Mouse (Mus musculus) cerebellum, postnatal 14 days (tissue): Measurements from ENCODE around the gene Psmc3ip.

Source experiments
- DNase-seq, 2 experiments: peaks; one replicate each; pipeline ENCODE4 v3.0.0; 2021; ENCODE audit warnings: mixed read lengths in 2 of 2

Gene Psmc3ip

DNA sequence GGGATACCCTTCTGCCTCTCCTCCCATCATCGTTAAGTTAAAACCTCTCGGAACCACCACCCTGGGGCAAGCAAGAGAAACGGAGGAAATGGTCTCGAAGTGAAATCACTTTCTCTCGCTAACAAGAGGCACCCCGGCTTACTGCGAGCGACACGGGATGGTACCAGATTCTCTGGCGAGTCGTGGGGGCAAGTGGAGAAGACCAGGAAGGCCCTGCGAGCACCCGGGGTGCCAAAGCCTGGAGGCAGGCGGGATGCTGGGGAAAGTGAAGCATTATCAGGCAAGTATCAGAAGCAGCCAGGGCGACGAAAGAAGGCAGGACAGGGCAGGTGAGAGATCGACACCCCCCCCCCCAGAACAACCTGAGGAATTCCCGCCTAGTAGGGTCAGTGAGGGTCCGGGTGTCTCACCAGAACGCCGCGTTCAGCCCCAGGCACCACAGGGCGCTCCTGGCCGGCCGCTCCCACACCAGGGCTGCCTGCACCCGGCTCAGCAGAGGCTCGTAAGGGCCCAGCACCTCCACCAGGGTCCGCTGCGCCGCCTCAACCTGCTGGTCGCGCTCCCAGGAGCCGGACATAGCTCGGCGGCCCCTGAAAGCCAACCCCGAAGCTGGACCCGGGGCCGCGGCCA lies 24.0 kb upstream of the Psmc3ip start:
- no peak for DNase-seq

- no peak for DNase-seq
Measured at GRCm38 (mm10) chr11:101118105-101118504, 22.9 kb upstream of the Psmc3ip start.

- no peak for DNase-seq
Measured at GRCm38 (mm10) chr11:101115564-101115963, 20.3 kb upstream of the Psmc3ip start.

- no peak for DNase-seq
Measured at GRCm38 (mm10) chr11:101112186-101112585, 16.9 kb upstream of the Psmc3ip start.

DNA sequence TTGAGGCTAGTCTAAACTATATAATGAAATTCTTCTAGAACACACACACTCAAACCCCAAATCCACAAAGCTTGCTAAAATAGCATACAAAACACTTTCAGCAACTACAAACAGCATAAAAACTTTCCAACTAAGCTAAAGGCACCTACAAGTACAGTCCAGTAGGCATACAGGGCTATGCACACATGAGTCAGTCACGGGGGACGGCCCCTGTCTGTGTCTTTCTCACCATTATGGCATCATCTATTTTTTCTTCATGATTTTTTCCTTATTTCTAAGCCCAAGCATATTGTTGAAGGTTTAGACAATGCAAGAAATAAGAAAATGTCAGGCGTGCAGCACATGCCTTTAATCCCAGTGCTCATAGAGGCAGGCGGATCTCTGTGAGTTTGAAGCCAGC lies 15.9 kb upstream of the Psmc3ip start:
- DNase-seq: no peak

GRCm38 (mm10) chr11:101110708-101111107 lies 15.5 kb upstream of the Psmc3ip start:
- no peak for DNase-seq

- DNase-seq: no peak
Measured at GRCm38 (mm10) chr11:101109351-101109750, 14.1 kb upstream of the Psmc3ip start.

- DNase-seq: no peak
Measured at GRCm38 (mm10) chr11:101103011-101103410, 7.8 kb upstream of the Psmc3ip start.

GRCm38 (mm10) chr11:101098231-101098630 lies 3.0 kb upstream of the Psmc3ip start:
- DNase-seq: no peak

DNA sequence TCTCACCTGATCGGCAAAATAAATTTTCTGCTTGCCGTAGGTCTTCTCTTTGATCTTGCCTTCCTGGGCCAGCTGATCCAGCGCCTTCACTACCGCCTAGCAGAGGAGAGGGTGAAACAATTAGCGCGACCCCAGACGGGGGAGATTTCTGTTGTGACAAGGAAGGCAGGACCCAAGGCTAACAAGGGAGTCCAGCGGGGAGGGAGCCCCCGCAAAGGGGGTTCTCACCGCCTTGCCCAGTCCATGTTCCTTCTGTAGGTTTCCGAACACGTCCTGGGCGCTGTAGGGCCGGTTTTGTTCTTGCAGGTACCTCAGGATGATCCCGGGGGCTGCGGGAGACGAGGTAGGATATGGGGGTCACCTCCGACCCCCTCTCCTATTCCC lies 314 bp downstream of the Psmc3ip start:
- DNase-seq: no peak

- DNase-seq: no peak
Measured at GRCm38 (mm10) chr11:101089931-101090330, 5.3 kb downstream of the Psmc3ip start.

DNA sequence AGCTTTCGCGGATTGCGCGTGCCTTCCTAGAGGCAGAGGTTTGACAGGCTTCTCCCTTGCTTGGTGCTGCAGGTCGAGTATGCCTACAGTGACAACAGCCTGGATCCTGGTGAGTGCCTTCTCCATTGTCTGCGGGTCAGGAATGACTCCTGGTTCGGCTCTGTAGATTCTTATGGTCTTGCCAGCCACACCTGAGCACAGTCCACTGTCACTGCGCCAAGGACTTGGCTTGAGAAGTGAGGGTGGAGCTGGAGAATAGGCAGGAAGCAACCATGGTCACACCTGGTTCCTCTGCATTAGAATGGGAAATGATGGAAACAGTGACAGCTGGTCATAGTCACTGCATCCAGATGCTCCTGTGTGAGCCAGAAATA lies 7.6 kb downstream of the Psmc3ip start:
- peak in 1 of 2 experiments; percentile 68 for DNase-seq

DNA sequence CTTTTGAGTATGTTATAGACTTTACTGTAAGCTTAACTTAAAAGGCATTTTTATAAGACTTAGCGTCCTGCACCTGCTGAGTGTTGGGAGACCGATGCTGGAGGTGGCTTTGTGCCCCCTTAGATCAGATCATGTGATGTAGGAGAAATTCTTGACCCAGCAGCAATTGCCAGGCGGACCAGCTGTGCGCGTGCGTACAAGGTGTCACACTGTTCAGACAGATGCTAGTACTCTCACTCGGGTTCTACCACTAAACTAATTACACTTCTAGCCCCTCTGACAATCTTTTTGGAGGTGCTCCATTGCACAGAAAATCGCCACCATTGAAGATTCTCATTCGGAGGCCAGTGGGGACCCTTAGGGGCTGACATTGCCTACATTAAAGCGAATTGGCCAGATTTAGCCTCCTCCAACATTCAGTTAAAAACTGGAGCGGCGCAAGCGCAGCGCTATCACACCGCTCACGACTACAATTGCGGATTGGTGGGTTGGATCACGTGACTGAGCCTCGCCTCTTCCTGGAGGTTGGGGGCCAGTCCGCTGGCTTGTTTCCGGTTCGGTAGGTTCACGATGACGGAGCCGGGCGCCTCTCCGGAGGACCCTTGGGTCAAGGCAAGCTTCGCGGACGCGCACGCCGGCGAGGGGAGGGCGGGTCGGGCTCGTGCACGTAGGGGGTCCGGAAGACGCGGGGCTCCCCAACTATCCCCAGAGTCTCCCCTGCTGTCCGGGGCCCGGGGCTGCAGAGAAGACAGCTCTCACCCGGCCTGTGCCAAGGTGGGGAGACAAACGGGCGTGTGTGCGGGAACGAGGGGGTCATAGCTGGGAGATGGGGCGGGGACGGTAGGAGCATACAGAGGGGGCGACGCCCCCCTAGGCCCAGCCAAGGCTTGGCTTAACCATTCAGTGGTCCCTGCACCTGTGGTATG lies 8.2 kb downstream of the Psmc3ip start, which contains the start of gene Mlx:
TSS of gene Mlx (plus strand) at position 522 of the 926 bp plus-strand sequence.
- peak; percentile 93 to 95 for DNase-seq

DNA sequence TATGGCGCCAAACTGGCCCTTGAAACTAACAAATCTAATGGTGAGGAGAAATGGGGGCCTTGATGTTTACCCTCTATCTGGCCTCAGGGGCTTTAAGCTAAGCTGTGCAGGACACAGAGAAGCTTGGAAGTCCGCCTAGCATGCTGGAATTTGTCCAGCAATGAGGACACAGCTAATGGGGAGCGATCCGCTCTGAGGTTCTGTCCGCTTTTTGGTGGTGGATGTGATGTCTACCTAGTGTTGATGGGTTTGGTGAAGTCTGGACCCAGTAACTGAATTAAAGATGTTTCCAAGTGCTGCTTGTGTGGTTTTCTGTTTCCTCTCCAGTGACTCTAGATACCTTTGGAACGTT lies 8.9 kb downstream of the Psmc3ip start:
- DNase-seq: peak; percentile 62 to 79

- no peak for DNase-seq
Measured at GRCm38 (mm10) chr11:101085617-101086322, 9.5 kb downstream of the Psmc3ip start.

DNA sequence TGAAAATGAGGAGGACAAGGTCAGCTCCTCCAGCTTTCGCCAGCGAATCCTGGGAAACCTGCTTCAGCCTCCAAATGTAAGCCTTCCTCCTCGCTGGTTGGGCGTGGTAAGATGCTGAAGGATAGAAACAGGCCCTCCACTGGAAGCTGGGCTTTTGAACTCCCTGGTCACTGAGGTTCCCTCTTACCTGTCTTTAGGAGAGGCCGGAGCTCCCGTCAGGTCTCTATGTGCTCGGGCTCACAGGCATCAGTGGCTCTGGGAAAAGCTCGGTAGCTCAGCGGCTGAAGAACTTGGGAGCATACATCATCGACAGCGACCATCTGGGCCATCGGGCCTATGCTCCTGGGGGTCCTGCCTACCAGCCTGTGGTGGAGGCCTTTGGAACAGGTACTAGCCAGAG lies 10.4 kb downstream of the Psmc3ip start:
- no peak for DNase-seq

DNA sequence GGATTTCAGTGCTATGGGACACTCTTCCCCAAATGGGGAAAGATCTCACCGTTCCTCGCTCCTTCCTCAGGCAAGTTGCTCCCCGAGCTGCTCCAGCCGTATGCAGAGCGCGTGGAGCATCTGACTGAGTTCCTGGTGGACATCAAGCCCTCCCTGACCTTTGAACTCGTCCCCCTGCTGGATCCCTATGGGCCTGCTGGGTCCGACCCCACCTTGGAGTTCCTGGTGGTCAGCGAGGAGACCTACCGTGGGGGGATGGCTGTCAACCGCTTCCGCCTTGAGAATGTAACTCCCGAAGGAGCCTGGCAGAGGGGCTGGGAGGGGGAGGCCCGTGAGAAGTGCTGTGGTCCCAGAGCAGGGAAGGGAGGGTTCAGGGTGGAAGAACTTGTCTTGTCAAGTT lies 11.0 kb downstream of the Psmc3ip start:
- DNase-seq: peak in 1 of 2 experiments; percentile 17

DNA sequence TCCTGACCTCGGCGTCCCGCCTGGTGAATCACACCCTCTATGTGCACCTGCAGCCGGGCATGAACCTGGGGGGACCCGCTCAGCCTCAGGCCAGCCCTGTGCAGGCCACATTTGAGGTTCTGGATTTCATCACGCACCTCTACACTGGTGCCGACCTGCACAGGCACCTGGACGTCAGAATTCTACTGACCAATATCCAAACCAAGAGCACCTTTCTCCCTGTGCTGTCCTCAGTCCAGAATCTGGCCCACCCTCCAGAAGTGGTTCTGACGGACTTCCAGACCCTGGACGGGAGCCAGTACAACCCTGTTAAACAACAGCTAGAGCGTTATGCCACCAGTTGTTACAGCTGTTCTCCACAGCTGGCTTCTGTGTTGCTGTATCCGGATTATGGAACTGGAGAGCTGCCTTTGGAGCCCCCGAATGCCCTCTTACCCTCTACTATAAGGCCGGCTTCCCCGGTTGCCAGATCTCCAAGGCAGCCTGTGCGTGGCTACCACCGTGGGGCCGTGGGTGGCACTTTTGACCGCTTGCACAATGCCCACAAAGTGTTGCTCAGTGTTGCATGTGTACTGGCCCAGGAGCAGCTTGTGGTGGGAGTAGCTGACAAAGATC lies 12.0 kb downstream of the Psmc3ip start:
- peak; percentile 39 to 64 for DNase-seq

- DNase-seq: peak; percentile 92 to 93
Measured at GRCm38 (mm10) chr11:101082208-101083082, 12.8 kb downstream of the Psmc3ip start, which contains the start of gene Coasy. Coasy (plus strand) TSS chr11:101082565.

GRCm38 (mm10) chr11:101081659-101082058 lies 13.6 kb downstream of the Psmc3ip start:
- DNase-seq: no peak

DNA sequence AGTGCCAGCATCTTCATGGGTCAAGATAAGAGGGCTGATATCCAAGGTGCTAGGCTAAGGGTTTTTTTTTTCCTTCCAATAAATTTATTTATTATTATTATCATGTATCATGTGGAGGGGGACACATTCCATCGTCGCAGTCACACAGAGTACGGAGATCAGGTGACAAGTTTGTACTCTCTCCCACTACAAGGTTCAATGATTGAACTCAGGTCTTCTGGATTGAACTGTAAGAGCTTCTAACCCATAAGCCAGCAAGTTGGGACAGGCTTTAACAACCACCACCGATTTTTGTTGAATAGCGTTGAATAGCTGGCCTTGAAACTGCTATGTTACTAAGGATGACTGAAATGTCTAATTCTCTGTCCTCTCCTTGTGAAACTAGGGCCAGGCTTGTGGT lies 14.8 kb downstream of the Psmc3ip start:
- DNase-seq: no peak

DNA sequence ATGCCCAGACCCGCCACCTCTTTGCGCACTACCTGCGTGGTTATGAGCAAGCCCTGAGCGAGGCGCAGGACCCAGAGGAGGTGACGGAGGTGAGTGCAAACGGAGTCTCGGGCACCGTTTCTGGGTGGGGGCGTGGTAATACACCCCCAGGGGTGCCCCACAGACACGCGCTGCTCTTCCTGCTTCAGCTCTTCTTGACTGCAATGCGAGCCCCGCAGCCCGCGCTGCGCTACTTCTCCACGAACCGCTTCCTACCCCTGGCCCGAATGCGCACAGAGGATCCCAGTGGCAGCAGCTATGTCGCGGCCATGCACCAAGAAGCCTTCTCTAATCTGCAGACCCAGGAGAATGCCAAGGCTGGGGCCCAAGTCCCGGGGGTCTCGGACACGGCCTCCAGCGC lies 15.5 kb downstream of the Psmc3ip start:
- peak in 1 of 2 experiments; percentile 21 for DNase-seq
